Mouse (Mus musculus) ES-E14 (cell line): ENCODE data around the gene Rmi2. TPM values are rescaled to one million over a fixed set of nuclear protein-coding genes. Genes with fewer than 3 reads are reported as not detected.

ENCODE experiments used
- DNase-seq: peaks from one replicate; pipeline ENCODE4 v3.0.0-alpha.2; 2013; ENCODE audit warnings: low read depth, low spot score
- H3K27ac ChIP-seq: 2 replicates; pipeline ENCODE4 v1.5.1; 2012; ENCODE audit warnings: low read depth, mild to moderate bottlenecking, low read length, moderate library complexity, mixed read lengths; ENCODE audit not compliant: poor library complexity, insufficient read depth, severe bottlenecking
- H3K36me3 ChIP-seq: 2 replicates; pipeline ENCODE4 v1.6.1; 2012; ENCODE audit warnings: mild to moderate bottlenecking, low read length, moderate library complexity, mixed read lengths; ENCODE audit not compliant: control insufficient read depth, poor library complexity, insufficient read depth, severe bottlenecking
- H3K4me1 ChIP-seq, 2 experiments: fragments of 150-350 bp in 1 of 2; sonication (generic) in 1 of 2; 2 replicates each; pipeline ENCODE4 v1.6.1; 2012; ENCODE audit warnings: low read length in 2 of 2, mild to moderate bottlenecking in 1 of 2, mixed read lengths in 1 of 2; ENCODE audit not compliant: control insufficient read depth in 2 of 2, insufficient read depth in 2 of 2, poor library complexity in 1 of 2
- H3K4me3 ChIP-seq, 2 experiments: fragments of 150-350 bp in 1 of 2; sonication (generic) in 1 of 2; 2 replicates each; pipeline ENCODE4 v1.5.1; 2012; ENCODE audit warnings: low read length in 2 of 2, low read depth in 1 of 2, mild to moderate bottlenecking in 1 of 2, mixed read lengths in 1 of 2; ENCODE audit not compliant: insufficient read depth in 1 of 2, poor library complexity in 1 of 2, severe bottlenecking in 1 of 2
- H3K9ac ChIP-seq: 2 replicates; pipeline ENCODE4 v1.6.1; 2012; ENCODE audit warnings: low read depth, mild to moderate bottlenecking, low read length, mixed read lengths; ENCODE audit not compliant: poor library complexity, insufficient read depth, severe bottlenecking
- H3K9me3 ChIP-seq: fragments of 150-350 bp; sonication (generic); 2 replicates; pipeline ENCODE4 v1.6.1; 2012; ENCODE audit warnings: low read depth, mild to moderate bottlenecking, low read length; ENCODE audit not compliant: control insufficient read depth, insufficient read depth
- CHD2 ChIP-seq: IDR thresholded peaks from 2 replicates; pipeline ENCODE4 v1.6.1; 2014; ENCODE audit warnings: mild to moderate bottlenecking, low read depth, low read length, inconsistent platforms
- HCFC1 ChIP-seq: IDR thresholded peaks from 2 replicates; pipeline ENCODE4 v1.6.1; 2012; ENCODE audit warnings: low read length, inconsistent platforms, borderline replicate concordance; ENCODE audit not compliant: insufficient read depth
- MAFK ChIP-seq: IDR thresholded peaks from 2 replicates; pipeline ENCODE4 v1.6.1; 2014; ENCODE audit warnings: mild to moderate bottlenecking, low read depth, low read length, inconsistent platforms; ENCODE audit not compliant: insufficient read depth
- ZC3H11A ChIP-seq: IDR thresholded peaks from 2 replicates; pipeline ENCODE4 v1.6.1; 2012; ENCODE audit warnings: low read depth, mild to moderate bottlenecking, inconsistent platforms, low read length, borderline replicate concordance
- ZNF384 ChIP-seq: IDR thresholded peaks from 2 replicates; pipeline ENCODE4 v1.6.1; 2012; ENCODE audit warnings: low read depth, low read length, inconsistent platforms
- in situ Hi-C, 2 experiments: fragments of 600-800 bp; cut with MboI; formaldehyde crosslinking; loops; one replicate each; pipeline ENCODE4 v1.15.1; 2025; ENCODE audit warnings: low sequenced_read_pairs in 2 of 2, inconsistent platforms in 1 of 2; ENCODE audit not compliant: unreplicated experiment in 2 of 2
- total RNA-seq: library from RNA; depleted of rRNA; stranded (reverse); fragments of 300-350 nt; gene quantifications from 2 replicates; pipeline ENCODE4 v1.2.3, GENCODE M21; 2012

Rmi2 gene
- total RNA-seq, 1 experiment = 2.9 TPM

- Histone ChIP-seq H3K36me3 (no peaks in the 10 kb centered on the region), H3K9me3 (no peaks in the 10 kb centered on the region), H3K9ac (no peak overlapping the region), H3K4me3 (no peak overlapping the region), H3K4me1 (peaks cover 7 to 15% of the 10 kb centered on the region in 2 experiments; a peak in 2 of 4 replicates), H3K27ac (no peak overlapping the region)
- no peak for DNase-seq
- TF ChIP-seq MAFK (peak; percentile 82), CHD2 (no peak), ZC3H11A (no peak), HCFC1 (no peak), ZNF384 (0 out of 2 replicates have a peak, but pooled peaks have one; percentile 53)
- in situ Hi-C loops = loop anchor here in 1 of 2 experiments (10.0 kb wide), 1 partner anchor 373 kb away; the partner anchor contains the start of gene Nubp1
These were observed 47.3 kb upstream of the Rmi2 start for GRCm38 (mm10) chr16:10787548-10788058.

GRCm38 (mm10) chr16:10788271-10788670, 46.6 kb upstream of the Rmi2 start, which contains the start of gene Tnp2:
Tnp2 (minus strand) TSS chr16:10788660.
- in situ Hi-C loops = loop anchor here in 1 of 2 experiments (10.0 kb wide), 1 partner anchor 373 kb away; the partner anchor contains the start of gene Nubp1
- no peak for TF ChIP-seq MAFK
- TF ChIP-seq ZNF384 = no peak
- no peak for TF ChIP-seq ZC3H11A
- no peak for TF ChIP-seq CHD2
- no peak for TF ChIP-seq HCFC1
- Histone ChIP-seq H3K9me3 (no peaks in the 10 kb centered on the region), H3K27ac (no peak within 1 kb of the TSS), H3K4me3 (peak within 1 kb of the TSS; percentile 19 to 50; a peak in 2 of 4 replicates), H3K36me3 (no peaks in the 10 kb centered on the region), H3K4me1 (peaks cover 7 to 14% of the 10 kb centered on the region in 2 experiments; a peak in 2 of 4 replicates), H3K9ac (peak within 1 kb of the TSS; percentile 14)
- DNase-seq = no peak

- no peaks in the 10 kb centered on the region for H3K9me3 ChIP-seq
- H3K27ac ChIP-seq = no peak overlapping the region
- DNase-seq = no peak
- no peak overlapping the region; a peak in 1 of 4 replicates for H3K4me3 ChIP-seq
- H3K36me3 ChIP-seq = no peaks in the 10 kb centered on the region
- H3K9ac ChIP-seq = no peak overlapping the region
- TF ChIP-seq CHD2 (no peak), HCFC1 (no peak), MAFK (no peak), ZC3H11A (no peak), ZNF384 (no peak)
- in situ Hi-C loops = loop anchor here in 1 of 2 experiments (10.0 kb wide), 1 partner anchor 374 kb away; the partner anchor contains the start of gene Nubp1
- peaks cover 7 to 14% of the 10 kb centered on the region in 2 experiments; a peak in 2 of 4 replicates for H3K4me1 ChIP-seq
These were observed 46.0 kb upstream of the Rmi2 start for GRCm38 (mm10) chr16:10788866-10789265.

GRCm38 (mm10) chr16:10790702-10791101, 44.2 kb upstream of the Rmi2 start, which contains the start of gene Prm3:
Prm3 (minus strand) TSS chr16:10790914.
- Histone ChIP-seq H3K36me3 (no peaks in the 10 kb centered on the region), H3K9me3 (no peaks in the 10 kb centered on the region), H3K27ac (no peak within 1 kb of the TSS), H3K4me3 (no peak within 1 kb of the TSS), H3K9ac (no peak within 1 kb of the TSS), H3K4me1 (peaks cover 7 to 14% of the 10 kb centered on the region in 2 experiments; a peak in 2 of 4 replicates)
- no peak for TF ChIP-seq HCFC1
- no peak for TF ChIP-seq CHD2
- TF ChIP-seq ZC3H11A = no peak
- no peak for TF ChIP-seq MAFK
- TF ChIP-seq ZNF384 = no peak
- no peak for DNase-seq
- in situ Hi-C loops = no loop called here
